Mouse (Mus musculus) CH12.LX (cell line): ENCODE data around the gene Epas1. TPM values are rescaled to one million over a fixed set of nuclear protein-coding genes. Genes with fewer than 3 reads are reported as not detected.

Experiments
- DNase-seq: peaks from one replicate; pipeline ENCODE4 v3.0.0-alpha.2; 2013; ENCODE audit errors: extremely low read depth
- H3K27ac ChIP-seq: 2 replicates; pipeline ENCODE4 v1.5.1; 2012; ENCODE audit warnings: low read depth, mild to moderate bottlenecking, control low read depth, moderate library complexity; ENCODE audit not compliant: insufficient read depth
- H3K27me3 ChIP-seq: replicated peaks from 2 replicates; pipeline ENCODE3; 2012; ENCODE audit warnings: inconsistent platforms
- H3K36me3 ChIP-seq, 2 experiments: replicated peaks in 1 of 2; 2 replicates each; pipeline versions ENCODE3 to v1.6.1; 2012; ENCODE audit warnings: inconsistent platforms in 1 of 2, low read length in 1 of 2, mild to moderate bottlenecking in 1 of 2, mixed read lengths in 1 of 2, moderate library complexity in 1 of 2; ENCODE audit not compliant: control insufficient read depth in 1 of 2, insufficient read depth in 1 of 2
- H3K4me1 ChIP-seq, 2 experiments: 2 replicates each; pipeline ENCODE4 v1.6.1; 2012; ENCODE audit warnings: inconsistent platforms in 1 of 2, moderate library complexity in 1 of 2; ENCODE audit not compliant: insufficient read depth in 2 of 2, control insufficient read depth in 1 of 2
- H3K4me2 ChIP-seq: 2 replicates; pipeline ENCODE4 v1.6.1; 2012; ENCODE audit warnings: low read depth, mild to moderate bottlenecking, control low read depth; ENCODE audit not compliant: poor library complexity, insufficient read depth, severe bottlenecking
- H3K4me3 ChIP-seq, 3 experiments: fragments of 150-350 bp in 1 of 3; sonication (generic) in 1 of 3; replicated peaks in 1 of 3; 2 replicates each; pipeline versions ENCODE3 to v1.5.1; 2011 to 2012; ENCODE audit warnings: low read depth in 2 of 3, low read length in 2 of 3, mild to moderate bottlenecking in 2 of 3, moderate library complexity in 2 of 3, control low read depth in 1 of 3, improper control_type of control experiment in 1 of 3, inconsistent platforms in 1 of 3, mixed read lengths in 1 of 3; ENCODE audit not compliant: poor library complexity in 1 of 3
- H3K79me2 ChIP-seq: replicated peaks from 2 replicates; pipeline ENCODE4 v1.6.1; 2012; ENCODE audit warnings: mild to moderate bottlenecking, moderate library complexity; ENCODE audit not compliant: control insufficient read depth, poor library complexity, insufficient read depth, severe bottlenecking; ENCODE audit errors: extremely low read depth
- H3K9ac ChIP-seq: 2 replicates; pipeline ENCODE4 v1.6.1; 2012; ENCODE audit warnings: low read depth, mild to moderate bottlenecking, control low read depth, moderate library complexity; ENCODE audit not compliant: insufficient read depth
- H3K9me3 ChIP-seq: replicated peaks from 2 replicates; pipeline ENCODE3; 2012; ENCODE audit warnings: low read length, inconsistent platforms, mixed read lengths
- EP300 ChIP-seq: IDR thresholded peaks from 2 replicates; pipeline ENCODE4 v1.6.1; 2011; ENCODE audit warnings: low read length, improper control_type of control experiment
- ETS1 ChIP-seq: conservative IDR thresholded peaks from 2 replicates; pipeline ENCODE4 v1.6.1; 2012; ENCODE audit warnings: low read depth, mild to moderate bottlenecking, inconsistent platforms, low read length, improper control_type of control experiment, moderate library complexity
- GABPA ChIP-seq: IDR thresholded peaks from 2 replicates; pipeline ENCODE4 v1.6.1; 2012; ENCODE audit warnings: low read depth, low read length, improper control_type of control experiment, inconsistent platforms; ENCODE audit not compliant: insufficient replicate concordance
- IRF4 ChIP-seq: IDR thresholded peaks from 2 replicates; pipeline ENCODE4 v1.6.1; 2014; ENCODE audit warnings: low read depth, mild to moderate bottlenecking, inconsistent platforms, low read length, improper control_type of control experiment
- MXI1 ChIP-seq: IDR thresholded peaks from 2 replicates; pipeline ENCODE4 v1.6.1; 2011; ENCODE audit warnings: mild to moderate bottlenecking, low read depth, low read length, improper control_type of control experiment
- MYC ChIP-seq: IDR thresholded peaks from 2 replicates; pipeline ENCODE4 v1.6.1; 2011; ENCODE audit warnings: low read depth, mild to moderate bottlenecking, improper control_type of control experiment, low read length
- POLR2AphosphoS2 ChIP-seq: IDR thresholded peaks from 2 replicates; pipeline ENCODE4 v1.6.1; 2011; ENCODE audit warnings: low read depth, low read length, improper control_type of control experiment
- SIN3A ChIP-seq: IDR thresholded peaks from 2 replicates; pipeline ENCODE4 v1.6.1; 2012; ENCODE audit warnings: low read length, improper control_type of control experiment, inconsistent platforms
- TBP ChIP-seq: conservative IDR thresholded peaks from 2 replicates; pipeline ENCODE4 v1.6.1; 2011; ENCODE audit warnings: low read depth, low read length, improper control_type of control experiment
- UBTF ChIP-seq: IDR thresholded peaks from 2 replicates; pipeline ENCODE4 v1.6.1; 2012; ENCODE audit warnings: low read depth, mild to moderate bottlenecking, inconsistent platforms, low read length, improper control_type of control experiment, moderate library complexity
- USF1 ChIP-seq: IDR thresholded peaks from 2 replicates; pipeline ENCODE4 v1.6.1; 2014; ENCODE audit warnings: low read depth, mild to moderate bottlenecking, inconsistent platforms, low read length, improper control_type of control experiment
- ZNF384 ChIP-seq: IDR thresholded peaks from 2 replicates; pipeline ENCODE4 v1.6.1; 2012; ENCODE audit warnings: low read depth, low read length, improper control_type of control experiment, inconsistent platforms
- dilution Hi-C: fragments of 300-500 bp; cut with MboI; formaldehyde crosslinking; loops from 2 replicates; pipeline ENCODE4 v1.14.3; 2020; ENCODE audit warnings: low sequenced_read_pairs; ENCODE audit not compliant: extremely low pct_unique_long_range_greater_than_20kb, extremely low pct_ligation_motif_present
- in situ Hi-C: fragments of 300-500 bp; cut with MboI; formaldehyde crosslinking; loops from 3 replicates; pipeline ENCODE4 v1.14.3; 2019; ENCODE audit warnings: low sequenced_read_pairs, low pct_ligation_motif_present, low pct_unique_long_range_greater_than_20kb, mixed read lengths
- polyA plus RNA-seq: library from polyadenylated mRNA; unstranded; fragments of >175 nt; gene quantifications from 2 replicates; pipeline ENCODE4 v1.2.1, GENCODE M21; 2012; ENCODE audit warnings: low read depth; ENCODE audit not compliant: insufficient read length
- total RNA-seq, 2 experiments: library from RNA; depleted of rRNA; stranded (reverse); fragments of 300-350 nt in 1 of 2; fragments of >200 nt in 1 of 2; gene quantifications; 2 replicates each; pipeline ENCODE4 v1.2.3; 2012 to 2014

The Epas1 gene
- total and polyA plus RNA-seq, 3 experiments, result 0.08 to 0.14 (median 0.11) TPM

GRCm38 (mm10) chr17:86880461-86881044, 127.1 kb downstream of the Epas1 start:
- Histone ChIP-seq H3K9me3 (no peaks in the 10 kb centered on the region), H3K27me3 (no peaks in the 10 kb centered on the region), H3K4me2 (no peak overlapping the region), H3K79me2 (no peaks in the 10 kb centered on the region), H3K9ac (no peak overlapping the region), H3K4me3 (no peak overlapping the region), H3K4me1 (no peaks in the 10 kb centered on the region), H3K27ac (no peak overlapping the region), H3K36me3 (no peaks in the 10 kb centered on the region)
- TF ChIP-seq GABPA (no peak), ZNF384 (no peak), MXI1 (no peak), ETS1 (no peak), POLR2AphosphoS2 (no peak), UBTF (no peak), EP300 (no peak), MYC (no peak), TBP (no peak), IRF4 (no peak), SIN3A (no peak), USF1 (no peak)
- no peak for DNase-seq
- in situ Hi-C loops (no loop called here), dilution Hi-C loops (no loop called here)

Other genes with a start within 250 kb of the Epas1 start
- gene Gm10309, start 248.5 kb upstream of the Epas1 start, total RNA-seq (2012; rRNA removed), result 0.17 and 0.25 TPM in 2 replicates
- not detected in 2 replicates for gene Gm10309, start 248.5 kb upstream of the Epas1 start, total RNA-seq (2014; rRNA removed)
- 0.20 and 0.53 TPM in 2 replicates for gene Gm10309, start 248.5 kb upstream of the Epas1 start, polyA plus RNA-seq
- gene Tmem247, start 163.6 kb downstream of the Epas1 start, total RNA-seq (2012; rRNA removed), result not detected in 2 replicates
- not detected in 2 replicates for gene Tmem247, start 163.6 kb downstream of the Epas1 start, total RNA-seq (2014; rRNA removed)
- not detected in 2 replicates for gene Tmem247, start 163.6 kb downstream of the Epas1 start, polyA plus RNA-seq
- gene Atp6v1e2, start 194.2 kb downstream of the Epas1 start, total RNA-seq (2012; rRNA removed), result not detected in 2 replicates
- gene Atp6v1e2, start 194.2 kb downstream of the Epas1 start, total RNA-seq (2014; rRNA removed), result not detected in 2 replicates
- not detected in 2 replicates for gene Atp6v1e2, start 194.2 kb downstream of the Epas1 start, polyA plus RNA-seq
- gene Rhoq, start 209.4 kb downstream of the Epas1 start, total RNA-seq (2012; rRNA removed), result 10.7 and 18.8 TPM in 2 replicates
- 23.2 and 23.9 TPM in 2 replicates for gene Rhoq, start 209.4 kb downstream of the Epas1 start, total RNA-seq (2014; rRNA removed)
- gene Rhoq, start 209.4 kb downstream of the Epas1 start, polyA plus RNA-seq, result 22.5 and 24.4 TPM in 2 replicates